Mouse (Mus musculus): Measurements from ENCODE around the gene Pgp.
"Not testable (repeated sequence)": the region's sequence is repeated elsewhere in the genome, so short reads cannot be mapped to it uniquely, and the experiment has no call there.

The Pgp gene

GRCm38 (mm10) chr17:24469910-24470602 is at the start of gene Pgp, which contains the start of gene E4f1:
TSS of gene Pgp (plus strand) at chr17:24470392.
TSS of gene E4f1 (minus strand) at chr17:24470313.
- DNase-seq (ENCODE audit: low spot score in 2 of 2), result peak; percentile 99

DNA sequence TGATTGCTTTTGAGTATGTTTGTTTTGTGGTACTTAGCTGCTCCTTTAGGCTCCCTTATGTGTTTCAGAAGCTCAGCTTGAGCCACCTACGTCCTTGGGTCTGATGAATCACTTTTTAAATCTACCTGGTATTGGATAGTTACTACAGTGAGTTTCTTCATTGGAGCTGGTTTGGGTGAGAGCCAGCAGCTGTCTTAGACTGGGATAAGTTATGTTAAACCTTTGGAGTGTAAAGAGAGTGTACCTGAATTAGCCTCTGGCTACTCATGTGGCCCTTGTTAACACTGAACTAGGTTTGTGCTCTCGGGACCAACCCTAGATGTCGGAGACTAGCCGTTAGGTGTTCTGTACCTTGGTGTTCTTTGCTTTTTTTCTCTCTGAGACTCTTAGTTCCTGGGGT is 47.1 kb upstream of the Pgp start:
- DNase-seq (ENCODE audit: low spot score in 2 of 2), result no peak

GRCm38 (mm10) chr17:24424489-24424888 is 45.7 kb upstream of the Pgp start:
- no peak for DNase-seq (ENCODE audit: low spot score in 2 of 2)

GRCm38 (mm10) chr17:24425326-24425725 is 44.9 kb upstream of the Pgp start:
- DNase-seq (ENCODE audit: low spot score in 2 of 2), result not testable (repeated sequence)

DNA sequence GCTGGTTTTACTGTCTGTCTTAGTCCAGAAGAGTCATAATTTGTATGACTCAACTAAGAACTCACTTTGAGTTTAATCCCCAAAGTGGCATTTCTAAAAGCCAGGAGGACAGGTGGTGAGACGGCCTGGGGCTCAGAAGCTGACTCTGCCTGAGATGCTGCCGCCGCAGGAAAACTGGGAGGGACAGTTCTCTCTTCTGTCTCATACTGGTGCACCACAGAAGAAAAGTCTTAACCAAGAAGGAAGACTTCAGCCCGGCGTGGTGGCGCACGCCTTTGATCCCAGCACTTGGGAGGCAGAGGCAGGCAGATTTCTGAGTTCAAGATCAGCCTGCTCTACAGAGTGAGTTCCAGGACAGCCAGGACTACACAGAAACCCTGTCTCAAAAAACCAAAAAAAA is 44.3 kb upstream of the Pgp start:
- DNase-seq (ENCODE audit: low spot score in 2 of 2), result no peak

- peak; percentile 74 to 76 for DNase-seq (ENCODE audit: low spot score in 2 of 2)
Observed at GRCm38 (mm10) chr17:24426471-24427169, 43.6 kb upstream of the Pgp start, which contains the start of gene Eci1. TSS of gene Eci1 (plus strand) at chr17:24426641.

DNA sequence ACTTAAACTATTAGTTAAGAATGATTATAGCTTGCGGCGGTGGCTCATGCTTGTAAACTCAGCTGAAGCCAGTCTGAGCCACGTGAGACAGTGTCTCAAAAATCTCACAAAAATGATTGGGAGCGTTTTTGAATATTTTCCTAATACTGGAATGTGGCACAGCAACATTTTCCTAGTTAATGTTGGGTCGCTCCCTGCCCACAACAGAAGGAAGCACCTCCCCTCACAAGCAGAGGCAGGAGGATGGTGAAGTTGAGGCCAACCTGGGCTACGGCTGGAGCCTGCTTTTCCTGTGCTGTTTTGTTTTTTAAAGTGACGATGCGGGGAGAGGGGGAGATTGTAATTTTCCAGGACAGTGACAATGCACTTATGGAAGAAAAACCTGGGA is 43.0 kb upstream of the Pgp start:
- DNase-seq (ENCODE audit: low spot score in 2 of 2), result no peak

- DNase-seq (ENCODE audit: low spot score in 2 of 2), result no peak
Observed at GRCm38 (mm10) chr17:24429201-24429983, 40.8 kb upstream of the Pgp start.

- DNase-seq (ENCODE audit: low spot score in 2 of 2), result no peak
Observed at GRCm38 (mm10) chr17:24437016-24437415, 33.2 kb upstream of the Pgp start.

DNA sequence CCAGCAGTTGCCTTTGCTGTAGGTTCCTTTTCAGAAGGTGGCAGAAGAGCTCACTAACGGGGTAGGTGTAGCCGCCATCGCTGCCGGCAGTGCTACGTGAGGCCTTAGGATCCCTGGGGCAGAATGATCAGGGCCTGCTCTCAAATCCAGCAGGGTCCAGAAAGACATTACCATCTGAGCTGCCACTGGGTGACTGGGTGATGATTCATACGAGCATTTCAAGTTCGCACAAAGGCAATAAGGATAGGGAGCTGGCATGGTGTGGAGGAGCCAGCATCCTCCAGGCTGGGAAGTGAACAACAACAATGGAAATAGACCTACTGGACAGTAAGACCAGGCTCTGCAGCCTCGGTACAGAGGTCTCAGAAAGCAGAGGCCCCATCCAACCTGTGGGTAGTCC is 29.8 kb upstream of the Pgp start:
- no peak for DNase-seq (ENCODE audit: low spot score in 2 of 2)

GRCm38 (mm10) chr17:24441148-24441547 is 29.0 kb upstream of the Pgp start:
- no peak for DNase-seq (ENCODE audit: low spot score in 2 of 2)

DNA sequence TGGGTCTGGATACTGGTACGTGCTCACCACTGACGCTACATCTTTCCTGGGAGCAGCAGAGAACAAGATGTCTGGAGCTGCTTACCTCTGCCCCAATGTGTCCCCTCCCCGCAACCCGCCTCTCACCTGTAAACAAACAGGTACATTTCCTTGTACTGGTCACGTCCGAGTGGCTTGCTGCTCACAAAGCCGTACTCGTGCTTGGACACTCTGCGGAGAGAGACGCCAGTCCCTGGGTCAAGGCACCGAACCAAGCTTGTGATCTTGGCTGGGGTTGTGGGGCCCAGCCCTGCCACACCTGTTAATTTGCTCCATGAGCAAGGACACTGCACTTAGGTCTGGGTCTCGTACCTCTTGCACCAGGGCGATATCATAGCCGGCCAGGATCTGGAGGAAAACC is 28.1 kb upstream of the Pgp start:
- DNase-seq (ENCODE audit: low spot score in 2 of 2), result no peak

DNA sequence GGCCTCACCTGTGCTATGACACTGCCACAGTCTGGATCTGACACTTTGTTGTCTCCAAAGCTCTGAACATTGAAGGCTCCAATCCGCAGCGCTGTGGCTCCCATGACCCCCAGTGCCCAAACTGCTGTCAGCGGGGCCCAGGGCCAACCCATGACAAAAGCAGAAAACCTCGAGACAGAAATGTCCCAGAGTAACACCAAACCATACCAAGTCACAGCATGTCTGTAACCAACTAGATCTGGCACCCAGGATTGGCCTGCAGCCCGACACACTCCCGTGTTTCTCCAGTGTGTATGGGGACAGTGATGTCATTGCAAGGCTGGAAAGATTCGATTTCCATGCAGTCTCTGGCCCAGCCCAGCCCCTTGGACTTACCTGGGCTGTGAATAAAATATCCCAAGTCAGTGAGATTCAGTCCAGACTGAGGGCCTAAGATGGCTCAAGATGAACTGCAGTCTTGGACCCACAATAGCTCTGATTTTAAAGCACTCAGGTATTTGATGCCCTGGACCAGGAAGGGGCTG is 27.5 kb upstream of the Pgp start, which contains the start of gene Dnase1l2:
Dnase1l2 (minus strand) TSS at position 474 of the 524 bp plus-strand sequence.
- no peak for DNase-seq (ENCODE audit: low spot score in 2 of 2)

DNA sequence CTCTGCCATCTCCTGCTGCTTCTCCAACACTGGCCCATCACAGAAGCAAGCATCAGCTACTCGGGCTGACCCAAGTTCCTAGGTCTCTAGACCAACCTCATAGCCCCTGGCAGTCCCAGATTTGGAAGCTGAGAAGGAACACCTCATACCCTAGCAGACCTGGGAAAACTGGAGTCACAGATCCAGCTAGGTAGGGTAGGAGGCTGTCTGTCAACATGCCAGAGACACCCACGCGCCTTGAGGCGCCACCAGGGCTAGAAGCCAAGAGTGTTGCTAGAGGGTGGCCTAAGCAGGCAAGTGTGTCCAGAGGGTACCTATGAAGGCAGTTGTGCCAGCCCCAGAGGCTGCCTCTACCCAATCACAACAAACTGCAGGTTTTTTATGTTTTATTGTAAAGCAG is 26.8 kb upstream of the Pgp start:
- DNase-seq (ENCODE audit: low spot score in 2 of 2), result peak in 1 of 2 experiments; percentile 40

- no peak for DNase-seq (ENCODE audit: low spot score in 2 of 2)
Observed at GRCm38 (mm10) chr17:24446590-24446989, 23.6 kb upstream of the Pgp start.

GRCm38 (mm10) chr17:24449507-24449906 is 20.7 kb upstream of the Pgp start:
- no peak for DNase-seq (ENCODE audit: low spot score in 2 of 2)

DNA sequence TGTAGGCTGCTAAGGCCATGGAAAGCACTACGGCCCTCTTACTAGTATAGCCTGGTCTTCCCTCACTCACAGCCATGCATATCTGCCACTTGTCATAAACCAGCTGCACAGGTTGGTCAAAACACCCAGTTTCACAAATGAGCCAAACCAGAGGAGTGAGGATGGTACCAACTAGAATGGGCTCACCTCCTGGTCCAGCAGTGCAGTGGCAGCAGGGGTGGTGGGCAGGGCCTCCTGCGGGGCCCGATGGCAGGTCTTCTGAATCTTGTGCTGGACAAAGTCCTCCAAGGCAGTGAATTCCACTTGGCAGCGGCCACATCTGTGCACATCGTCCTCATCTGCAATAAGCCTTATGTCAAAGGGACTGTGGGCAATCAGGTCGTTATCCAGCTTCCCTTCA is 19.0 kb upstream of the Pgp start:
- no peak for DNase-seq (ENCODE audit: low spot score in 2 of 2)

DNA sequence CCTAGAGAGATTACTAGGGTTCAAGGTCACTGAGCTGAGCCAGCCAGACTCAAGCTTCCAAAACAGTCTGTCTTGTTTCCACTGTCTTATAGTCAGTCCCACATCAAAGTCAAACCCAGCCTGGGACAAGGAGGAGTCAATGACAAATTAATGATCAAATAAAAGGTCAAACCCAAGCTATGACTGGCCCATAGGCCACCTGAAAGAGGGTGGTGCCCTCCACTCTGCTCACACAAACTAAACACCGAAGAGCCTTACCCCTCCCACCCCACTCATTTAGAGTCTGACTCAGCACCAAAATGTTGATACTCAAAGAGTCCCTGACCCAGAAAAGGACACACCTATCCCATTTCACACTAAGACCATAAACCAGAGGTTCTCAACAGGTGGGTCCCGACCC is 16.8 kb upstream of the Pgp start:
- no peak for DNase-seq (ENCODE audit: low spot score in 2 of 2)

DNA sequence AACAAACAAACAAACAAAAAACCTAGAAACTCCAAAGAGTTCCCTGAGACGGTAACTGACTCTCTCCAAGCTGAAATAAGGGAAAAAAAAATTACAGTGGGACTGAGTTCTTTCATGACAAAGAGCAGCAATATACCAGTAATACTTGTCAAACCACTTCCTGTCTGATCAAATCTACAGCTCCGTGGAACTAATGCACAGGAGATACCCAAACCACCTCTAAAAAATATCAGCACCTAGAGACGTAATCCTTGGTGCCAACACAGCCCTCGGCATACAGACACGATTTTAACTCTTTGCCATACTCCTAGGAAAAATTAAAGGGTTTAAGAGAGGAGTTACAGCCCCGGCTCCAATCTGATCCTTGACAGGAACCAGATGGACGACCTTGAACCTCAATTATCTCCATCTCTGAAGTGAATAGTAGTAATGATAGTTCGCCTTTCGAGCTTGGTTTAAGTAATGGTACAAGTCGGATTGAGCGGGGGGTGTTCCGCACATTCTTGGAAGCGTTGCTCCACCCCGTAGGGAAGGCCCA is 15.9 kb upstream of the Pgp start:
- DNase-seq (ENCODE audit: low spot score in 2 of 2), result no peak

GRCm38 (mm10) chr17:24454756-24455522 is 15.3 kb upstream of the Pgp start:
- DNase-seq (ENCODE audit: low spot score in 2 of 2), result peak; percentile 91 to 97

Measured in frontal cortex, postnatal 25 days (tissue).